Mouse (Mus musculus) embryonic facial prominence, embryonic 14.5 days (tissue): ENCODE data around the gene Secisbp2l. TPM values are rescaled to one million over a fixed set of nuclear protein-coding genes. Genes with fewer than 3 reads are reported as not detected.
A peak's percentile ranks its signal among the peaks of the same experiment; 100 is the strongest.

Source experiments
- ATAC-seq: fragments of 200-750 bp; cut with Nextera tagmentation; 2 replicates; pipeline ENCODE4 v1.8.0; 2017; ENCODE audit warnings: low read depth, moderate number of reproducible peaks, moderate TSS enrichment
- DNase-seq: peaks from one replicate; pipeline ENCODE4 v3.0.0-alpha.2; 2015; ENCODE audit warnings: low spot score
- H3K27ac ChIP-seq: fragments of 300-500 bp; sonication (generic); replicated peaks from 2 replicates; pipeline ENCODE4 v1.5.1; 2014; ENCODE audit warnings: low read depth, mild to moderate bottlenecking, low read length, moderate library complexity
- H3K27me3 ChIP-seq: fragments of 300-500 bp; sonication (generic); replicated peaks from 2 replicates; pipeline ENCODE4 v1.6.1; 2014; ENCODE audit warnings: low read length; ENCODE audit not compliant: control insufficient read depth, insufficient read depth
- H3K36me3 ChIP-seq: fragments of 300-500 bp; sonication (generic); 2 replicates; pipeline ENCODE4 v1.6.1; 2014; ENCODE audit warnings: low read length, mixed read lengths; ENCODE audit not compliant: control insufficient read depth, insufficient read depth
- H3K4me1 ChIP-seq: fragments of 300-500 bp; sonication (generic); 2 replicates; pipeline ENCODE4 v1.6.1; 2014; ENCODE audit warnings: antibody characterized with exemption, low read length; ENCODE audit not compliant: control insufficient read depth, insufficient read depth
- H3K4me2 ChIP-seq: fragments of 300-500 bp; sonication (generic); 2 replicates; pipeline ENCODE4 v1.6.1; 2014; ENCODE audit warnings: low read depth, mild to moderate bottlenecking, low read length, moderate library complexity, mixed read lengths
- H3K4me3 ChIP-seq: fragments of 300-500 bp; sonication (generic); 2 replicates; pipeline ENCODE4 v1.5.1; 2014; ENCODE audit warnings: low read depth, mild to moderate bottlenecking, low read length
- H3K9ac ChIP-seq: fragments of 300-500 bp; sonication (generic); 2 replicates; pipeline ENCODE4 v1.6.1; 2014; ENCODE audit warnings: low read depth, mild to moderate bottlenecking, low read length, moderate library complexity, mixed read lengths
- H3K9me3 ChIP-seq: fragments of 300-500 bp; sonication (generic); 2 replicates; pipeline ENCODE4 v1.6.1; 2016; ENCODE audit warnings: low read length; ENCODE audit not compliant: control insufficient read depth
- WGBS: fragments of 180-500 bp; shearing (Covaris S2); extraction: QIAGEN DNeasy Blood & Tissue Kit; methylation state at CpG from one replicate; pipeline ENCODE4 v1.1.7; 2014; 5-methylcytosine and 5-hydroxymethylcytosine counted together
- polyA plus RNA-seq: library from polyadenylated mRNA; unstranded; fragments of >200 nt; fragmentation: Nextera tagmentation; extraction: Ambion mirVana; gene quantifications from 2 replicates; pipeline ENCODE4 v1.2.1, GENCODE M21; 2014

Gene Secisbp2l
- polyA plus RNA-seq, 1 experiment from 2014 or later, result 21.8 TPM

- H3K27ac ChIP-seq, result no peak overlapping the region
- peaks cover 25% of the 10 kb centered on the region for H3K36me3 ChIP-seq
- no peak overlapping the region for H3K9ac ChIP-seq
- no peak overlapping the region for H3K4me3 ChIP-seq
- H3K9me3 ChIP-seq, result no peaks in the 10 kb centered on the region
- peaks cover 16% of the 10 kb centered on the region; the same call in 1 of the 2 replicates for H3K4me1 ChIP-seq
- ATAC-seq, result no peak
- no peaks in the 10 kb centered on the region for H3K27me3 ChIP-seq
- WGBS, result 87% methylated on average over 12 of the region's 12 CpGs
- no peak overlapping the region for H3K4me2 ChIP-seq
- no peak for DNase-seq
These were observed 4.3 kb downstream of the Secisbp2l start for GRCm38 (mm10) chr2:125778380-125778779.

GRCm38 (mm10) chr2:125777018-125777417 lies 5.7 kb downstream of the Secisbp2l start:
- ATAC-seq (no peak), DNase-seq (no peak)
- WGBS, result 87% methylated on average over 3 of the region's 3 CpGs

DNA sequence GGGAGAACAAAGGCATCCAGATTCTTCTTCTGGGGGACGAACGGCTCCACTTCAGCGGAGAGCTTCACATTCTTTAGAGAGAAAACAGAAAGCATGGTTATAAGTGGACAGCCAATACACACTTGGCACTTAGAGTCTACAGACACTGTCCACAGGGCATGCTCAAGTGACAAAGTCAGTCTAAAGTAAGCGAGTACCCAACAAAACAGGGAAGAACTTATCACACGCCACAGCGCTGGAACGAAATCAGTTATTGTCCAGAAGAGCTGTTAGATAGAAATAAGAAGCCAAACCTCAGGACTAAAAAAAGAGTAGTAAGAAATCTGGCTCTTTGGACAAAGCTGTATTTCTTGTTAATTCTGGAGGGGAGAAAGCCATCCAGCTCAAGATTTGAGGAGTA lies 7.0 kb downstream of the Secisbp2l start:
- Histone ChIP-seq H3K9ac (no peak overlapping the region), H3K27me3 (no peaks in the 10 kb centered on the region), H3K36me3 (peaks cover 47% of the 10 kb centered on the region), H3K4me3 (no peak overlapping the region), H3K9me3 (no peaks in the 10 kb centered on the region), H3K4me1 (peaks cover 2% of the 10 kb centered on the region; the same call in 1 of the 2 replicates), H3K4me2 (no peak overlapping the region), H3K27ac (no peak overlapping the region)
- ATAC-seq (no peak), DNase-seq (no peak)
- 89% methylated on average over 7 of the region's 7 CpGs for WGBS

More at GRCm38 (mm10) chr2:125777018-125777417, 5.7 kb downstream of the Secisbp2l start:
- peaks cover 34% of the 10 kb centered on the region for H3K36me3 ChIP-seq
- H3K4me3 ChIP-seq, result no peak overlapping the region
- no peaks in the 10 kb centered on the region for H3K9me3 ChIP-seq
- no peaks in the 10 kb centered on the region for H3K27me3 ChIP-seq
- no peak overlapping the region for H3K4me2 ChIP-seq
- no peak overlapping the region for H3K9ac ChIP-seq
- no peak overlapping the region for H3K27ac ChIP-seq
- H3K4me1 ChIP-seq, result peaks cover 10% of the 10 kb centered on the region; the same call in 1 of the 2 replicates

DNA sequence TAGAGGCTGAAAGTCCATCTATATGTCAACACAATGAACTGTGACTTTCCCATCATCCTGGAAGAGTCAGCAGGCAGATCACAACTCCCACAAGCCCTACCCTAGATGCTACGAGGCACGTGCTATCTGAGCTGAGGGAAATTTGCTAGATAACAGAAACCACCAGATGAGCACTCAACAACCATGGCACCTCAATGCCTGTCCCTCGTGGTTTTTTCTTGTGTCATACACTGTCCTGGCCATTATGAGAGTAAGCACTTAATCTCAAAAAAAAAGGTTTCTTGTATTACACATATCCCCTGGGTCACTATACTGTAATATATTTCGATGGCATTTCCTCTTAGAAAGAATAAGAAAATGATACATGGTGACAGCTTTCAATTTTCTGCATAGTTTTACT lies 7.8 kb downstream of the Secisbp2l start:
- Histone ChIP-seq H3K9me3 (no peaks in the 10 kb centered on the region), H3K27ac (no peak overlapping the region), H3K9ac (no peak overlapping the region), H3K27me3 (no peaks in the 10 kb centered on the region), H3K36me3 (peaks cover 55% of the 10 kb centered on the region), H3K4me2 (no peak overlapping the region), H3K4me3 (no peak overlapping the region), H3K4me1 (no peaks in the 10 kb centered on the region)
- WGBS, result 89% methylated on average over 4 of the region's 4 CpGs
- ATAC-seq (no peak), DNase-seq (no peak)

DNA sequence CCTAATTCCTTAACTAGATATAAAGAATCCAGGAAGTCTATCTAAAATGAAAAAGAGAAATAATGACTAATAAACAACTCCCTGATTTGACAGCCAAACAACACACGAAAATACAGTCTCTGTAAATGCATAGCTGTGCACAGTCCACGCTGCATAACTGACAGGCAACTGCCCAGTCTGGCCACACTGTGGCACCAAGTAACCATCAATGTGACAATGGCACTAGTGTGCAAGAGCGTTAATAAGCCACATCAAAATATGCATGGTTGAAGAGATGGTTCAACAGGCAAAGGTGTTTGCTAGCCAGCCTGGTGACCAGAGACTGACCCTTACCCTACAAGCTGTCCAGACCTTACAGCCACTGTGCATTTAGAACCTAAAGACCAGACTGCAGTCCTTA lies 17.6 kb downstream of the Secisbp2l start:
- H3K9ac ChIP-seq, result no peak overlapping the region
- H3K4me3 ChIP-seq, result no peak overlapping the region
- ATAC-seq, result no peak
- H3K27ac ChIP-seq, result no peak overlapping the region
- WGBS, result 72% methylated on average over 3 of the region's 3 CpGs
- DNase-seq, result no peak
- no peak overlapping the region for H3K4me2 ChIP-seq
- no peaks in the 10 kb centered on the region for H3K27me3 ChIP-seq
- H3K4me1 ChIP-seq, result no peaks in the 10 kb centered on the region
- H3K36me3 ChIP-seq, result peaks cover 88% of the 10 kb centered on the region
- H3K9me3 ChIP-seq, result no peaks in the 10 kb centered on the region

GRCm38 (mm10) chr2:125764531-125764930 lies 18.1 kb downstream of the Secisbp2l start:
- no peaks in the 10 kb centered on the region for H3K9me3 ChIP-seq
- ATAC-seq (no peak), DNase-seq (no peak)
- no peak overlapping the region for H3K4me2 ChIP-seq
- no peaks in the 10 kb centered on the region for H3K4me1 ChIP-seq
- no peak overlapping the region for H3K4me3 ChIP-seq
- no peak overlapping the region for H3K9ac ChIP-seq
- peaks cover 88% of the 10 kb centered on the region for H3K36me3 ChIP-seq
- 90% methylated on average over 5 of the region's 5 CpGs for WGBS
- H3K27me3 ChIP-seq, result no peaks in the 10 kb centered on the region
- no peak overlapping the region for H3K27ac ChIP-seq

DNA sequence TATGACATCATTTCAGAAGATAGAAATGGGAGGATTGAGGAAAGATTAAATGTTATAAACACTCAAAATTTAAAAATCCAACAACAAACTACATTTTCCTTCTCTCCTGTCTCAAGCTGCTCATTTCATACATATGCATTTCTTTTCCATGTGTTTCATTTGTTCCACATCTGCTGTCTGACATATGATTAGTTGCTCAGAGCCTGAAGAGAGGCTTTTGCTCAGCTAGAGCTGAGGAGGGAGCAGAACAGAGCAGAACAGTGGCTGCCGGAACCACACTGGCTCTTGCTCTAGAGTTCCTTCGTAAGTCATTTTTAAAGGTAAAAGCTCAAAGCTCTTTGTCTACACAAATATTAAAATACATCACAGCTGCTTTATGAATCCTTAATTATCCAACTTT lies 33.3 kb downstream of the Secisbp2l start:
- Histone ChIP-seq H3K4me1 (no peaks in the 10 kb centered on the region), H3K27me3 (no peaks in the 10 kb centered on the region), H3K9me3 (no peaks in the 10 kb centered on the region), H3K27ac (no peak overlapping the region), H3K4me2 (no peak overlapping the region), H3K36me3 (peaks cover 95% of the 10 kb centered on the region), H3K4me3 (no peak overlapping the region), H3K9ac (no peak overlapping the region)
- DNase-seq (no peak), ATAC-seq (no peak)
- WGBS, result 68% methylated on average over 2 of the region's 2 CpGs

GRCm38 (mm10) chr2:125739338-125739737 lies 43.3 kb downstream of the Secisbp2l start:
- no peak overlapping the region for H3K9ac ChIP-seq
- no peaks in the 10 kb centered on the region for H3K4me1 ChIP-seq
- 75% methylated on average over 6 of the region's 6 CpGs for WGBS
- H3K27ac ChIP-seq, result no peak overlapping the region
- H3K27me3 ChIP-seq, result no peaks in the 10 kb centered on the region
- ATAC-seq (peak; percentile 73; the same call in 1 of the 2 replicates), DNase-seq (peak; percentile 62)
- H3K9me3 ChIP-seq, result no peaks in the 10 kb centered on the region
- no peak overlapping the region for H3K4me3 ChIP-seq
- peaks cover 55% of the 10 kb centered on the region for H3K36me3 ChIP-seq
- no peak overlapping the region for H3K4me2 ChIP-seq

DNA sequence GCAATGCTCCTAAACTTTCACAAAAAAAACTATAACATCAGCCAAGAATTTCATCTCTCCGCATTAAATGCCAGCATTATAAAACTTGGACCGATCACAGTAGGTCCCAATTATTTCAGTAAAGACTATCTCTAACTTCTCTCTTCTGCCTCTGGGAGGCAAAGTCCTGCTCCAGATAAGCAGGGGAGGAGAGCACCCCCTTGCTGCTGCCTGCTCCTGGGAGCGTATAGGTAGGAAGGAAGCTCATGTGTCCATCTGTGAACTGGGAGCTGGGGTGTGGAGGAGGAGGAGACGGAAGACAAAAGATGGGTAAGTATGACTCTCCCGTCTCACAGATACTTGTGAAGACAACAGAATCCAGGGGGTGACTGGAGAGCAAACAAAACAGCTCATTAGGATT lies 44.0 kb downstream of the Secisbp2l start:
- H3K9me3 ChIP-seq, result no peaks in the 10 kb centered on the region
- H3K4me1 ChIP-seq, result no peaks in the 10 kb centered on the region
- H3K36me3 ChIP-seq, result peaks cover 49% of the 10 kb centered on the region
- H3K27me3 ChIP-seq, result no peaks in the 10 kb centered on the region
- H3K27ac ChIP-seq, result no peak overlapping the region
- DNase-seq (no peak), ATAC-seq (no peak)
- no peak overlapping the region for H3K9ac ChIP-seq
- H3K4me2 ChIP-seq, result no peak overlapping the region
- 74% methylated on average over 5 of the region's 5 CpGs for WGBS
- H3K4me3 ChIP-seq, result no peak overlapping the region
